Mouse (Mus musculus) liver, embryonic 14.5 days (tissue): ENCODE results near the gene Pgghg.

Experiments
- CTCF ChIP-seq: IDR thresholded peaks from 2 replicates; pipeline ENCODE4 v1.5.1; 2016; ENCODE audit warnings: antibody characterized with exemption, low read depth, control low read depth
- EP300 ChIP-seq: IDR thresholded peaks from 2 replicates; pipeline ENCODE4 v1.6.1; 2016; ENCODE audit warnings: antibody characterized with exemption, low read depth

DNA sequence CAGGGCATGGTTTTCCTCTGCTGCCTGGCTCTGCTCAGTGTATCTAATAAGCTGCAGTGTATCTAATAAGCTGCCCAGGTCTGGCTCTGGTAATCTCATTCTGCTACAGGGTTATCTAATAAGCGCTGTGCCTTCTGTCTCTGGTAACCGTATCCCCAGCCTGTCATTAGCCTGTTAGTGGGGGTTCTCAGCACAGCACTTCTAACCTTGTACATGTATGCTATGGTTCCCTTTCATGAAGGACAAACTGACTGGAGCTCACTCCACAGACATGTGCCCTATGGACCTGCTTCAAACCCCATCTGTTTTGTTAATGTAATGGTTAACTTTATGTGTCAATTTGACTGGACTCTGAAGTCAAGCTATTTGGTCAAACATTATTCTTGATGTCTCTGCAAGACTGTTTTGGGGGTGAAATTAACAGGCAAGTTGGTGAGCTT, 35.5 kb upstream of the Pgghg start:
- TF ChIP-seq CTCF (no peak), EP300 (no peak)
